Mouse (Mus musculus) spleen, adult 2 months (tissue): ENCODE results near the gene Zbtb8b.

Source experiments
- CTCF ChIP-seq: fragments of 200-500 bp; IDR thresholded peaks from 2 replicates; pipeline ENCODE4 v1.5.1; 2011; ENCODE audit warnings: mild to moderate bottlenecking, inconsistent platforms; ENCODE audit not compliant: insufficient read depth, insufficient read length, insufficient replicate concordance; ENCODE audit errors: extremely low read depth
- POLR2A ChIP-seq: fragments of 200-500 bp; IDR thresholded peaks from 2 replicates; pipeline ENCODE4 v1.6.1; 2011; ENCODE audit warnings: low read depth, low read length, inconsistent platforms

GRCm38 (mm10) chr4:129376961-129377545 lies 63.6 kb downstream of the Zbtb8b start:
- no peak for TF ChIP-seq POLR2A
- no peak for TF ChIP-seq CTCF
